Mouse (Mus musculus): ENCODE measurements around the gene Cacna1b. TPM values are rescaled to one million over a fixed set of nuclear protein-coding genes. Genes with fewer than 3 reads are reported as not detected.

The Cacna1b gene
- total RNA-seq (2021): 100 to 1,000 TPM; 105 to 106 TPM
- long read RNA-seq, partial matches to known transcripts: 4 of 14 reads
- long read RNA-seq, other reads (novel, unspliced or antisense): 10 of 14 reads

DNA sequence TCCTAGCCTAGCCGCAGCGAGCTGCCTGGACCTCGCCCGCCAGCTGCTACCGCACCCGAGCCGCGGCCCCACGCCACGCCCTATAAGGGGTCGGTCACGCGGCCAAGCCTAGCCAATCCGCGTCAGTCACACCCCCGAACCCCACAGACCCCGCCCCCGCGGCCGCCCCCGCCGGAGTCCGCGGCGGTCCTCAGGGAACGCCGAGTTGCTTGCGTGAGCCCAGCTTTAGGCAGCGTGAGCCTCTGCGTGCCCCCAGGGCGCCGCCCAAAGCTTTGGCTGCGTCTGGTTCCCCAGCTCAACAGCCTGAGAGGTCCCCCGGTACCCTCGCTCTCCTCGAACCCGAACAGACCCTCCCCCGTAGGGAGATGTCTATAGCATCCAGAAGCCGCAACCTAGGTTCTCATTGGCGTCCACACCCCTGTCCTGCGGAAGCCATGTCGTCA, at the start of gene Cacna1b:
Cacna1b (minus strand) TSS at position 38 of the 443 bp plus-strand sequence.
- peak; percentile 84 to 92 for DNase-seq (ENCODE audit: low spot score in 2 of 2)

DNA sequence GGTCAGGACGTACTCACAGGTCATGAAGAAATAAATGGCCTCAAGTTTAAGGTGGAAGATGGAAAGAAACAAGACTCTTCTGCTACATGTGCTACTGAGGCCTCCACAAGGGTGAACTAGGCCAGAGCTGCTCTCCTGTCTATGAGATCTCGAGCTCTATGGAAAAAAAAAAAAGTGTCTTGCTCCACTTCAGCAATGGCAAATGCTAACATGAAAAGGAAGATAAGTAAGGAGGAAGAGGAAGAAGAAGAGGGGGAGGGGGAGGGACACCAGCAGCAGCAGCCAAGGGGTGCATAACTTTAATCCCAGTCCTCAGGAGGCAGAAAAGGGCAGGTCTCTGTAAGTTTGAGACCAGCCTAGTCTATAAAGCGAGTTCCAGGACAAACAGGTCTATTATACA, 46.8 kb upstream of the Cacna1b start:
- no peak for DNase-seq (ENCODE audit: low spot score in 2 of 2)

- no peak for DNase-seq (ENCODE audit: low spot score in 2 of 2)
Observed at GRCm38 (mm10) chr2:24807691-24808090, 44.7 kb upstream of the Cacna1b start.

DNA sequence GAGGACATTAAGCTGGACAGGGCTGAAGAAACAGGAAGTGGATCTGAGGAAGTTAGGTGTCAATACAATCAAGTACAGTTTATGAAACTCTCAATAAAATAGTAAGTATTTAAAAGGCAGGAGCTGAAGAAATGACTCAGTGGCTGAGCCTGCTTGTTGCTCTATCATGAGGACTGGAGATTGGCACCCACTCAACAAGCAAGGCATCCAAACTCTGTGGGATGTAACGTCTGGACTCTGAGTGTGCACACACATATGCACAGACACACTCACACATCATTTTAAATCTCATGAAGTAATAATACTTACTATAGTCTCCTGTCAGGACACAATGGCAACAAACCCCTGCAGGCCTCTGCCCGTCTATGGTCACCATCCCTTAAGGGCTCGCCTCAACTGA, 44.1 kb upstream of the Cacna1b start:
- DNase-seq (ENCODE audit: low spot score in 2 of 2): peak in 1 of 2 experiments; percentile 20

DNA sequence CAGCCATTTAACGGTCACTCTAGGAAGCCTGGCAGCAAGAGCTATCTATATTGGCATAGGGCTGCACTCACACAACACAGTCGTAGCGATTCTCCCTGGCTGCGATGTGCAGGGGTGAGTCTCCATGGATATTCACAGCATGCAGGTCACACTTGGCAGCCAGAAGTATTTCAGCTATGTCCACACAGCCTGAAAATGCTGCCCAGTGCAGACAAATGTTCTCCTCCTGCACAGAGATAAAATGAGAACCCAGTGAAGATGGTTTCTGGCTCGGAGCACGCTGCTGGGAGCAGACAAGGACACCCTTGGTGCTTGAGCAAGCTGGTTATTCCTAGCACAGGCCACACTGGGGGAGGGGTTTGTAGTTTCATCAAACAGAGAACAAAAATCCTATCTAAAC, 43.2 kb upstream of the Cacna1b start:
- DNase-seq (ENCODE audit: low spot score in 2 of 2): peak in 1 of 2 experiments; percentile 15

DNA sequence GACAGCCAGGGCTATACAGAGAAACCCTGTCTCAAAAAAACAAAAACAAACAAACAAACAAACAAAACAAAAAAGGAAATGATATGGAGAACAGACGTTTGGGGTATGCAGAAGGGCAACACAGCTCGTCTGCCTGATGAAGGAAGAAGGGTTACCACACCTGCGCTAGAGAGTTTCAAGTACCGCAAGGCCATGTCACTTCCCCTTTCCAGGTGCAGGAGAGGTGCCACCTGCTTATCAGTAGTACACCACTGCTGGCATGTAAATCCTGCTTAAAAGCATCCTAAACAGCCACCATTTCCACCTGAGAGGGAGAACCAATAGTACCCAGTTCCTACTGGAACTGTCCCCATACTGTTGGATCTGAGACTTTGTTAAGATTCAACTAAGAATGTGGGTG, 42.7 kb upstream of the Cacna1b start:
- DNase-seq (ENCODE audit: low spot score in 2 of 2): no peak

DNA sequence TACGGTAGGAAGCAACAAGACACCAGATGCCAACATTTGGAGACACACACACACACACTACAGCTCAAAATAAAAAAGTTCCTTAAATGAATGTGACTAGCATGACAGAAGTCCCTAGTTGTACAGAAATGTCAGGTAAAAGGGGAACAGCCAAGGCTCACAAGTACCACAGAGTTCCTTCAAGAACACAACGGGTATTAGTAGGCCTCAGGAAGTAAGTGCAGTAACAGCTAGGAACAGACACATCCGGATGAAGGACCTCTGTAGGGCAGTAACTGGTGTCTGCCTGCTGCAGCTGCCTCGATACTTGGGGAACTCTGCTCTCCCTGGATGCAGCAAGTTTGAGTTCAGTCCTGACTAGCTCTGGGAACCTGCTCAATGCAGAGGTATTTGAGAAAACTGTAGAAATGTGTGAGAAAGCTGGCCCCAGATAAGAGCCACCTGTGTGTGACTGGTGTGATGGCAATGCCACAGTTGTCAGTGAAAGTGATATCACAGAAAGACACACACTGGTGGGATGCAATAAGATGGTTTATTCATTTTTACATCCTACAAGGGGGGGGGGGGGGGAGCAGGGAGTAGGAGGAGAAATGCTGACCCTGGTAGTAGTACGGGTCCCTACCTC, 34.0 kb upstream of the Cacna1b start:
- DNase-seq (ENCODE audit: low spot score in 2 of 2): no peak

DNA sequence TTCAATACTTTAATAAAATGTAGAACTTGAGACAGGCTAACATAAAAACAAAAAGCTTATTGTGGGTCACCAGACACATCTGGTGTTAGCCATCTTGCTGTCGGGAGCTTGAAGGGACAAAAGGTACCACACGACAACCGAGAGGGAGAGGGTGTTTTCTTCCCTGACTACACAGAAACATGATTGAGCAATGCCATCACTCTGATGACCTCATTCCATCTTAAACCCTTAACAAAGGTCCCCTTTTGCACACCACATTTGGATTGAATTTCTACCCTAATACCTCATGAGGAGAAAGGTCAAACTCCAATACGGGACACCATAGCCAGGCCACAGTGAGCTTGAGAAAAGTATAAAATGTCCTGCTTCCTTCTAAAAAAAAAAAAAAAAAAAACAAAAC, 24.3 kb upstream of the Cacna1b start:
- DNase-seq (ENCODE audit: low spot score in 2 of 2): no peak

DNA sequence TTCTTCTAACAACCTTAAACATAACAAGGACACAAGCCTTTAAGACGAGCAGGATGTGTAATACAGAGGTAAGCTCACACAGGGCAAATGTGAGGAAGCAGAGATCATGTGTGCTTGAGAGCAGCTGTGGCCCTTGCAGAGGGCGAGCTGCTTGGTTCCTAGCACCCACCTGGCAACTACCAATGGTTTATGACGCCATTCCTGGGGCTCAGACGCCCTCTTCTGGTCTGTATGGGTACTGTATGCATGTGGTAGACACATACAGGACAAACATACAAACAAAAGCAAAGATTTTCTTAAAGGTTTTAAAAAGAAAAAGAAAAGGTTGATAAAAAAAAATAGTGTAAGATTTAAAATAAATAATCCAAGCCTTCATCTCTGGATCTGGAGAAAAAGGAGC, 18.3 kb upstream of the Cacna1b start:
- no peak for DNase-seq (ENCODE audit: low spot score in 2 of 2)

DNA sequence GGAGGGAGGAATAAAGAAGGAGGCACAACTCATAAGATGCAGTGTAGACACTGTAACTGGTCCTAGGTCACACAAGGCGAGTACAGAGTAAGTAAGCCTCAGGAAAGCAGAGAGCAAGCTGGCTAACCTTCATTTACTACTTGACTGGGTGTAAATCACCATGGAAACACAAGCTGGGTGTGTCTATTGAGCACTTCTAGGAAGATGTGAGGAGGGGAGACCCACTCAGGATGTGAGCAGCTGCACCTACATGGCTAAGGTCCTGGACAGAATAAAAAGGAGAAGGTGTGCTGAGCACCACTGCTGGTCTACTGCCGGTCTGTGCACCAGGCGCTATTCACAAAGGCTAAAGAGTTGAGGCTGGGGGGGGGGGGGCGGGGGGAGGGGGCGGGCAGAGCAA, 13.9 kb upstream of the Cacna1b start:
- DNase-seq (ENCODE audit: low spot score in 2 of 2): no peak

DNA sequence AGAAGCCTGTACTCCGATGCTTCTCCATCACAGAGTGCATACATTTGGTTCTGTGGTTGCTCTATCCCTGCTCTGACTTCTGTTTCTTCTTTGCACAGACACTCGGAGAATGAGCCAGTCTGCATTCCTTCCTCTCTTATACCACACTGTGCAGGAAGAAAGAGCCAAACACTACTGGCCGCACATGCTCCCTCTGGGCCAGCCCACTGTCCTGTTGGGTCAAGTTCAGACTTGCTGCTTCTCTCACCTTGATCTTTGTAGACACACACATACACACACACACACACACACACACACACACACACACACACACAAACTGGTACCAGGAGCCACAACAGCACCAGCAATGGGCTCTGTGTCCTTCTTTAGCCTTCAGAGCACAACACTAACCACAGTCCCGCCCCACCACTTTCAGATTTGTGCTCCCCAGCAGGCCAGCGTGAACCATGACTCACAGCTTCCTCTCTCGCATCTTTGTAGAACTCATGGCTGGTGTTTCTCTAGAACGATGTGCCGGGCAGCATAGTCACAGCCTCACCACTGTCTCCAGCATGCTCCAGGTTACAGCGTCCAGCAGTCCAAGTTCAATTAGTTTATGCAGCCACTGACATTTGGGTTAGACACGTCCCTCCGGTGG, 13.1 kb upstream of the Cacna1b start:
- no peak for DNase-seq (ENCODE audit: low spot score in 2 of 2)

DNA sequence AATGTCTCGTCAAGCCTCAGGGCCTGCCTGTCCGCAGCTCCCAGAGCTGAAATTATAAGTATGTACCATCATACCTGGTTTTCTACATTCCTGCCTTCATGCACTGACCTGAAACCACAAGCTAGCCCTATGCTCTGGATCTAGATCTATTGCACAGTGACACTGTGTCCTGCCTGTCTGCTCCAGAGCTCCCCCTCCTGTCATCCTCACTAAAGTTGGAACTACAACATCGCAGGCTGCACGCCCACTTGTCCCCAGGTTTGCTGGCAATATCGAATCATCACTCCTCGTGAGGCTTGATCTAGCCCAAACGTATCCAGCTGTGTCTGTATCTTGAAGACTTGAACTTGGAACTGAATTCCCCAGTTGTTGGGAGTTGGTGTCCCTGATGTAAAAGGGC, 11.9 kb upstream of the Cacna1b start:
- DNase-seq (ENCODE audit: low spot score in 2 of 2): no peak

GRCm38 (mm10) chr2:24770861-24771260, 7.9 kb upstream of the Cacna1b start:
- DNase-seq (ENCODE audit: low spot score in 2 of 2): peak; percentile 51 to 65

GRCm38 (mm10) chr2:24762446-24762960, 449 bp downstream of the Cacna1b start:
- peak; percentile 50 to 60 for DNase-seq (ENCODE audit: low spot score in 2 of 2)

DNA sequence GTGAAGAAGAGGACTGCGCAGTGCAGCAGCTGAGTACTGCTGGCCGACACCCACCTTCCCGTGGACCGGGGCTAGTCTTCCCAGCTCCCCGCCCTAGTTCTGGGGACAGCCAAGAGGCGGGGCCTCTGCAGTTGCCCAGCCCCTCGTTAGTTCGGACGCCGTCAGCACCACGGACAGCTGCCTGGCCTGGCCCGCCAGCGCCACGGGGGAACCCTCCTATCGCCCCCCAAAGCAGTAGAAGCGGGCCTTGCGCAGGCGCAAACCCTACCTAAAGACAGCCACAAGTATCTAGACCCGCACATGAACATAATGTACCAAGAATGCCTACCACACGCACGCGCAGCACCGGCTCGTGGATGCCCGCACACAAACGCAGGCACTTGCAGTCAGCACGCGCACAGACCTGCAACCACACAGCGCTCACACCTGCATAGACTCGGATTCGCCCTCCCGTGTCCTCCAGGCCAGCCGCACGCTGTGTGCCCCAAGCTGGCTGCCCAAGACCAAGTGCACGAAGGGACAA, 968 bp downstream of the Cacna1b start:
- DNase-seq (ENCODE audit: low spot score in 2 of 2): peak; percentile 74 to 78

DNA sequence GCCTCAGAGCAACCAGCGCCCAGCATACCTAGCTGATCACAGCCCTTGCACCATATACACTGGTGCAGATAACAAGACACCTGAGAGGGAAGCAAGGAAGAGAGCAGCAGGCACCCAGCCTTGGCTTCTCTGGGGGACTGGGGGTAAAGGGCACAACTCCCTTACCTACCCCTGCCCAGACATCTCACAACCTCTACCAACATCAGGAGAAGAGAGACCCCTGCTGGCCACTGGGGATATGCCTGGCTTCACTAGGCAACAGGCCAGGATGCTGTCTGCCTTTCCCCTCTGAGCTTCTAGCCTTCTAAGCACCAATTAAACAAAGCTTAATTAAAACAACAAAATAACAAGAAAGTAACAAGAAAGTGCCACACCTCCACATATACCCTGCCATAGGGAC, 7.7 kb downstream of the Cacna1b start:
- DNase-seq (ENCODE audit: low spot score in 2 of 2): peak; percentile 76 to 79

DNA sequence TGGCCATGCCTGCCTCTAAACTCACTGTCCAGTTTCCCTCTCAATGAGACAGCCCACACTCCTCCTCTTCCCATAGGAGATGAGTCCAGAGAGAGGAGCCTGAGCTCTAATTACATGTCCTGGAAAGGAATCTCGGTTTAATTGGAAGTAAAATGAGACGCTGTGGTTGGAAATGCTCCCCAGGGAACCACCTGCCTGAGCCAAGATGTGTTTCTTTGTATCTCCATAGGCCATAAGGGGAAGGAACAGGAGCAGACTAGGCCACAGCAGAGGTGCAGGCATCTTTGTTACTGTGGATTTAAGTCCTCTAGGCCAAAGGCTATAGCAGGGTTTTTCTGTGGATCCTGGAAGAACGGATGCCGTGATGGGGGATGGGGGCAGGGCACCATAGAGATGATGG, 10.4 kb downstream of the Cacna1b start:
- DNase-seq (ENCODE audit: low spot score in 2 of 2): no peak

GRCm38 (mm10) chr2:24750051-24750450, 12.9 kb downstream of the Cacna1b start:
- no peak for DNase-seq (ENCODE audit: low spot score in 2 of 2)

DNA sequence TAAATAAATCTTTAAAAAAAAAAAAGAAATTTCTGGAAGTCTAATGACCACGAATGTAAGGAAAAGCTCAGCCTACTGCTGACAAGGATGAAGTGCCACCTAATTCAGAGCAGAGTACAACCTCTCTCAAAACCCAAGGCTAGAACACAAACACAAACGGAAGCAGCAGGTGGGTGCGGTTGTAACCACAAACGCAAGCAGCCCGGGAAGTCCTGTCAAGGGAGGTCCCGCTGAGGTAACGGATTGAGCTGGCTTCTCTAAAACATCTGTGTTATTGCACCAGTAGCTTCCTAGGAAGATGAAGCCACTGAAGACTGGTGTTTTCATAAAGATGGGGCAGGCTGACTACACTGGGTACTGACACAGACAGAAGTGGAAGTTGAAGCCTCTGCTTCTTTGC, 15.1 kb downstream of the Cacna1b start:
- DNase-seq (ENCODE audit: low spot score in 2 of 2): no peak

DNA sequence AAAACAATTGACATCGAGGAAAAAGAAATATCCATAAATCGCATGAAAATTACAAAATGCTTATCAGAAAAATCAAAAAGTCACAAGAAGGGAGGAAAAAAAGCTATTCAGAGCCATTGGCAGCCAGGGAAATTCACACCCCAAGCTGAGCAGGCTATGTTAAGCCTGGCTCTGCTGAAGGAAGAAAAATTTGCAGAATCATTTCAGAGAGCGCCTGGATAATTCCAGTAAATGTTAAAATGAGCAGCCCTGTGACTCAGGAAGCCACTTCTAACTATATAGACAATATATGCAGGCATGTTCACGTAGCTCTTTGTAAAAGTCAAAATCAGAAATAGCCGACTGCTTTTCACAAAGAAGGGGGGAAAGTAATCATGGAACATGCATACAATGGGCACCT, 23.3 kb downstream of the Cacna1b start:
- no peak for DNase-seq (ENCODE audit: low spot score in 2 of 2)

- no peak for DNase-seq (ENCODE audit: low spot score in 2 of 2)
Observed at GRCm38 (mm10) chr2:24733157-24733556, 29.8 kb downstream of the Cacna1b start.

- DNase-seq (ENCODE audit: low spot score in 2 of 2): no peak
Observed at GRCm38 (mm10) chr2:24725865-24726264, 37.1 kb downstream of the Cacna1b start.

Data from layer of hippocampus, postnatal 10 days (tissue).